Mouse (Mus musculus): Measurements from ENCODE around the gene Ttc23. TPM values are rescaled to one million over a fixed set of nuclear protein-coding genes. Genes with fewer than 3 reads are reported as not detected.

Ttc23 gene
- total and polyA plus RNA-seq, 2 experiments, result 14.2 to 47.8 TPM

DNA sequence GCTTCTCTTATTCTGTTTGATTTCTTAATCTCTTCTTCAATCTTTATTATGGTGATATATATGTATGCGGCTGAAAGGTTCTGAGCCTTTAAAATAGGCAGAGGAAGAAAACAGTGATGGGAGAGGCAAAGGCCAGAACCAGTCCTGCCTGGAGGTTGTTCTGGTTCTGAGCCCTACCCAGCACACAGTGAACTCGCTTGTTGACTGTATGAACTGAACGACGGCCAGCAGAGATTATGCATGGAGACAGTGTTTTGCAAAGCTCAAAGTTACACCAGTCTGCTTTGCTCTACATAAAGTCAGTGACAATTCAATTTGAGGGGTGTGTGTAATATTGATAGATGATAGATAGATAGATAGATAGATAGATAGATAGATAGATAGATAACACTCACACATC is 52.1 kb downstream of the Ttc23 start:
- no peak for TF ChIP-seq POLR2A (IDR thresholded peaks at IDR 0.05; ENCODE audit: extremely low read depth, insufficient read depth, low read length)
- TF ChIP-seq CTCF (IDR thresholded peaks at IDR 0.05; ENCODE audit: low read depth, low read length), result no peak
- WGBS, result 76% methylated on average over 4 of the region's 4 CpGs
- Histone ChIP-seq H3K36me3 (ENCODE audit: control insufficient read depth, insufficient read depth, low read length) (peaks cover 5% of the 10 kb centered on the region; the same call in 1 of the 2 replicates), H3K9ac (ENCODE audit: low read depth, low read length) (no peak overlapping the region), H3K79me2 (ENCODE audit: control insufficient read depth, insufficient read depth, low read length) (no peaks in the 10 kb centered on the region), H3K27ac (replicated peaks; ENCODE audit: insufficient read depth, low read depth, low read length) (no peak overlapping the region), H3K27me3 (ENCODE audit: control insufficient read depth, insufficient read depth, low read length) (no peaks in the 10 kb centered on the region), H3K4me1 (ENCODE audit: control insufficient read depth, insufficient read depth, low read length) (no peaks in the 10 kb centered on the region; the same call in 1 of the 2 replicates), H3K4me3 (ENCODE audit: insufficient read depth, low read depth, low read length) (no peak overlapping the region)
- DNase-seq (ENCODE audit: extremely low read depth, low read depth, low spot score), result no peak

DNA sequence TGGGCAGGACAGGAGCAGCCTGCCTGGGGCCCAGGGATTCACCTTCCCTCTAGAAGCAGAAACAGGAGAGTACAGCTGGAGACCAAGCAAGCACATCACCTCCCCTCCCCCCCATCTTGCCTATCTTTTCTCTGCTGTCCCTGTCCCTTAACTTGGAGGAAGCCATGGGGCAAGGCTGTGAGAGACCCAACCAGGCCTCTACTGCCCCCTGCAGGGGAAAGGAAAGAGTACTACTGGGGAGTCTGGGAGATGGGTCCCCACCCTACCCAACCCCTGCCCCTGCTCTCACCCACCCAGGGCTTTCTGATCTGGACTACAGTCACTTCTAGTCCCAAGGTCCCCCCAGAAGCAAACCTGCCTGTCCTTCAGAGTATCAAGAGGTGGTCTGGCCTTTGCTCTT is 53.6 kb downstream of the Ttc23 start:
- no peaks in the 10 kb centered on the region for H3K79me2 ChIP-seq (ENCODE audit: control insufficient read depth, insufficient read depth, low read length)
- TF ChIP-seq POLR2A (IDR thresholded peaks at IDR 0.05; ENCODE audit: extremely low read depth, insufficient read depth, low read length) (no peak), CTCF (IDR thresholded peaks at IDR 0.05; ENCODE audit: low read depth, low read length) (peak; percentile 74)
- H3K27me3 ChIP-seq (ENCODE audit: control insufficient read depth, insufficient read depth, low read length), result no peaks in the 10 kb centered on the region
- no peak for DNase-seq (ENCODE audit: extremely low read depth, low read depth, low spot score)
- H3K27ac ChIP-seq (replicated peaks; ENCODE audit: insufficient read depth, low read depth, low read length), result no peak overlapping the region
- no peak overlapping the region for H3K9ac ChIP-seq (ENCODE audit: low read depth, low read length)
- H3K36me3 ChIP-seq (ENCODE audit: control insufficient read depth, insufficient read depth, low read length), result peaks cover 12% of the 10 kb centered on the region; the same call in 1 of the 2 replicates
- H3K4me1 ChIP-seq (ENCODE audit: control insufficient read depth, insufficient read depth, low read length), result no peaks in the 10 kb centered on the region; the same call in 1 of the 2 replicates
- no peak overlapping the region for H3K4me3 ChIP-seq (ENCODE audit: insufficient read depth, low read depth, low read length)

DNA sequence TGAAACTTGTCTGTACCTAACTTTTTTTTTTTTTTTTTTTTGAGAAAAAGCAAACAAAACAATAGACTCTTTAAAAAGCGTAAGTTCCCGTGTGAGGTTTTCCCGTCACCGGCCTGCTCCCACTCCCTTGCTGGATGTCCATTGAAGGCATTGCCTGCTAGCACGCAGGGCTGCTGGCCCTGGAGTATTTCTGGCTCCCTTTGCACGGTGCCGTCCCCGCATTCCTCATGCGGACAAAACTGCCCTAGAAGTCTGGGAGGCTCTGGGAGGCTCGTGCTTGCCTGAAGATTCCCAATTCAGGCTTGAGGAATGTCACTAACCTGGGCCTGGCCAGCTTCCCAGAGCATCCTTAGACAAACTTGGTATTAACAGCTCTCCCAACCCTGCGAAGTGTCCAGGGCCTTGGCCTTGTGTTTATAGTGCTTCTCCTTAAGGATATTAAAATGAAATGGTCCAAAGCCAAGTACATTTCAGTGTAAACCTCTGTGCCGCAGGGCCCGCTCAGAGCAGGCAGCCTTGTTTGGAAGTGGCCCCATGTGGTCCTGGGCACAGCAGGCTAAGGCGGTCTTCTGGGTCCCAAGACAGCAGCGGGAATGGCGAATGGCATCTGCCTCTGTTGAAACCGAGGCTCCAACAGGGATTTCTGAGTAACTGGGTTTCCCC is 54.2 kb downstream of the Ttc23 start:
- DNase-seq (ENCODE audit: extremely low read depth, low read depth, low spot score), result no peak
- H3K27me3 ChIP-seq (ENCODE audit: control insufficient read depth, insufficient read depth, low read length), result no peaks in the 10 kb centered on the region
- H3K79me2 ChIP-seq (ENCODE audit: control insufficient read depth, insufficient read depth, low read length), result no peaks in the 10 kb centered on the region
- no peak overlapping the region for H3K4me3 ChIP-seq (ENCODE audit: insufficient read depth, low read depth, low read length)
- no peaks in the 10 kb centered on the region; the same call in 1 of the 2 replicates for H3K4me1 ChIP-seq (ENCODE audit: control insufficient read depth, insufficient read depth, low read length)
- H3K9ac ChIP-seq (ENCODE audit: low read depth, low read length), result no peak overlapping the region
- peaks cover 13% of the 10 kb centered on the region; the same call in 1 of the 2 replicates for H3K36me3 ChIP-seq (ENCODE audit: control insufficient read depth, insufficient read depth, low read length)
- TF ChIP-seq CTCF (IDR thresholded peaks at IDR 0.05; ENCODE audit: low read depth, low read length) (no peak), POLR2A (IDR thresholded peaks at IDR 0.05; ENCODE audit: extremely low read depth, insufficient read depth, low read length) (no peak)
- 79% methylated on average over 17 of the region's 17 CpGs for WGBS
- H3K27ac ChIP-seq (replicated peaks; ENCODE audit: insufficient read depth, low read depth, low read length), result no peak overlapping the region

DNA sequence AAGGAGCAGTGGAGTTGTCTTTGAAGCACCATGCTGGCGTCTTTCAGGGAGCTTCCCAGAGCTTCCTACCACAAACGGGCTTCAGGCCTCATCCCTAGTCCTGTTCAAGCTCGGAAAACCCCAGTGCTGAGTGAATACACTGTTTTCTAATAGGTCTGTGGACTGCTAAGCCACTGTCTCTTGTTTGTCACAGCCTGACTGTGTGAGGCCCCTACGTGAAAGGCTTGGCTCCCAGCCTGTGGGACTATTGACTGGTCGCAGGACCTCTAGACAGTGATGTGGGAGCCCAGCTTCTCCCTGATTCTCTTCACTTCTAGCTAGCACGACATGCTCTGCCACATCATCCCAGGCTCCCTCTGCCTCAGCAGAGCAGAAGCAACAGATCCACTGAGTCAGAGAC is 61.0 kb downstream of the Ttc23 start:
- Histone ChIP-seq H3K9ac (ENCODE audit: low read depth, low read length) (no peak overlapping the region), H3K4me1 (ENCODE audit: control insufficient read depth, insufficient read depth, low read length) (0 out of 2 replicates have a peak, but pooled peaks cover 2% of the 10 kb centered on the region), H3K79me2 (ENCODE audit: control insufficient read depth, insufficient read depth, low read length) (no peaks in the 10 kb centered on the region), H3K27ac (replicated peaks; ENCODE audit: insufficient read depth, low read depth, low read length) (no peak overlapping the region), H3K36me3 (ENCODE audit: control insufficient read depth, insufficient read depth, low read length) (peaks cover 55% of the 10 kb centered on the region), H3K4me3 (ENCODE audit: insufficient read depth, low read depth, low read length) (no peak overlapping the region), H3K27me3 (ENCODE audit: control insufficient read depth, insufficient read depth, low read length) (no peaks in the 10 kb centered on the region)
- no peak for DNase-seq (ENCODE audit: extremely low read depth, low read depth, low spot score)
- TF ChIP-seq CTCF (IDR thresholded peaks at IDR 0.05; ENCODE audit: low read depth, low read length) (no peak), POLR2A (IDR thresholded peaks at IDR 0.05; ENCODE audit: extremely low read depth, insufficient read depth, low read length) (no peak)
- WGBS, result 80% methylated on average over 6 of the region's 6 CpGs

DNA sequence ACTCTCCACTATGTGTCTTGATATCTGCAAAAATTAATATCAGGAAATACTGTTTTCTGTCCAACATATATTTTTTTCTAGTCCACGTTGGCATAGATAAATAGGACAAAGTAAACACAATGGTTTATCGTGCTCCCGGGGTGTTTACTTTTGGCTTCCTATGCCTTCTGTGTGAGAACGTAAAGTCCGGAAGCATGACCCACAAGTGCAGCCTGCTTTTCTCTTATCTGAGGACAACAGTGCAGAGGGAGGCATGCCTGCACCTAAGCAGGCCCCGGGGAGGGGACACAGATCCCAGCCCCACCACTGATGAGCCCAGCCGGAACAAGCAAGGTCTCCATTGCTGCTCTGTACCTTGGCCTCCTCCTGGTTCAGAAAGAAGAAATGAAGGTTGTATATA is 63.0 kb downstream of the Ttc23 start:
- Histone ChIP-seq H3K4me1 (ENCODE audit: control insufficient read depth, insufficient read depth, low read length) (0 out of 2 replicates have a peak, but pooled peaks cover 2% of the 10 kb centered on the region), H3K4me3 (ENCODE audit: insufficient read depth, low read depth, low read length) (no peak overlapping the region), H3K36me3 (ENCODE audit: control insufficient read depth, insufficient read depth, low read length) (peaks cover 66% of the 10 kb centered on the region), H3K9ac (ENCODE audit: low read depth, low read length) (no peak overlapping the region), H3K79me2 (ENCODE audit: control insufficient read depth, insufficient read depth, low read length) (no peaks in the 10 kb centered on the region), H3K27ac (replicated peaks; ENCODE audit: insufficient read depth, low read depth, low read length) (no peak overlapping the region), H3K27me3 (ENCODE audit: control insufficient read depth, insufficient read depth, low read length) (no peaks in the 10 kb centered on the region)
- TF ChIP-seq POLR2A (IDR thresholded peaks at IDR 0.05; ENCODE audit: extremely low read depth, insufficient read depth, low read length), result no peak
- TF ChIP-seq CTCF (IDR thresholded peaks at IDR 0.05; ENCODE audit: low read depth, low read length), result no peak
- WGBS, result 47% methylated on average over 7 of the region's 7 CpGs
- peak; percentile 51 for DNase-seq (ENCODE audit: extremely low read depth, low read depth, low spot score)

DNA sequence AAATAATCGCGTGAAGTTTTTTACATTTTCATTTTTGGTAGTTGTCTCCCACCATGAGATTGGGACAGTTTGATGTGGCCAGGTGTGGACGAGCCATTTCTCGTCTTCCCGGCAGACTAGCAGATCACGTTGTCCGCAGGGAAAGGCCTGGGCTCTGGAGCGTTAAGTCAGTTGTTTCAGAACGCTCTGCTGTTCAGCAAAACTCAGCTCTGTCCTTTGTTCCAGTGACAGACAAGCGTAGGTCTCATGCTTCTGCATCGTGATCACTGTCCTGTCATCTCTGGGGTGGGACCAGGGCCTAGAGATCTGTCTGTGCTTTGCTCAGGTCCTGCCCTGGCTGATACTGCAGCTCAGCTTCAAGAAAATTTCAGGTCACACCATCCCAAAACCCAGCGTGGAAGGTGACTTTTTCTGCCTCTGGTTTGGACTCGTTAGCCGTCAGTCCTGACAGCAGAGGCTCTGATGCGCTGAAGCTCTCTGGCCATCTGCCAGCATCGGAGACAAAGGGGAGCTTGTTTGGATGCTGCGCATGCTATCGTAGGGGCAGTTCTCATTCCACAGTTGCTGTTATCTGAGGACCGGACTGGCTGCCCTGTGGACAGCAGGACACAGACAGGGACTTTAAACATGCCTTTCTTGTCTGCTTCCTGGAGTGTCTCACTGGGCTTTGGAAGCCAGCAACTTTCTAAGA is 66.8 kb downstream of the Ttc23 start:
- Histone ChIP-seq H3K36me3 (ENCODE audit: control insufficient read depth, insufficient read depth, low read length) (peaks cover 59% of the 10 kb centered on the region), H3K9ac (ENCODE audit: low read depth, low read length) (no peak overlapping the region), H3K27me3 (ENCODE audit: control insufficient read depth, insufficient read depth, low read length) (no peaks in the 10 kb centered on the region), H3K79me2 (ENCODE audit: control insufficient read depth, insufficient read depth, low read length) (no peaks in the 10 kb centered on the region), H3K4me3 (ENCODE audit: insufficient read depth, low read depth, low read length) (no peak overlapping the region), H3K27ac (replicated peaks; ENCODE audit: insufficient read depth, low read depth, low read length) (no peak overlapping the region), H3K4me1 (ENCODE audit: control insufficient read depth, insufficient read depth, low read length) (0 out of 2 replicates have a peak, but pooled peaks cover 2% of the 10 kb centered on the region)
- no peak for DNase-seq (ENCODE audit: extremely low read depth, low read depth, low spot score)
- TF ChIP-seq CTCF (IDR thresholded peaks at IDR 0.05; ENCODE audit: low read depth, low read length), result no peak
- TF ChIP-seq POLR2A (IDR thresholded peaks at IDR 0.05; ENCODE audit: extremely low read depth, insufficient read depth, low read length), result no peak
- WGBS, result 86% methylated on average over 19 of the region's 19 CpGs

All from liver, adult 2 months (tissue).